Mouse (Mus musculus) ES-E14 (cell line): Measurements from ENCODE around the gene Pknox1.

Source experiments
- CHD2 ChIP-seq: IDR thresholded peaks from 2 replicates; pipeline ENCODE4 v1.6.1; 2014; ENCODE audit warnings: mild to moderate bottlenecking, low read depth, low read length, inconsistent platforms
- HCFC1 ChIP-seq: IDR thresholded peaks from 2 replicates; pipeline ENCODE4 v1.6.1; 2012; ENCODE audit warnings: low read length, inconsistent platforms, borderline replicate concordance; ENCODE audit not compliant: insufficient read depth
- MAFK ChIP-seq: IDR thresholded peaks from 2 replicates; pipeline ENCODE4 v1.6.1; 2014; ENCODE audit warnings: mild to moderate bottlenecking, low read depth, low read length, inconsistent platforms; ENCODE audit not compliant: insufficient read depth
- ZC3H11A ChIP-seq: IDR thresholded peaks from 2 replicates; pipeline ENCODE4 v1.6.1; 2012; ENCODE audit warnings: low read depth, mild to moderate bottlenecking, inconsistent platforms, low read length, borderline replicate concordance
- ZNF384 ChIP-seq: IDR thresholded peaks from 2 replicates; pipeline ENCODE4 v1.6.1; 2012; ENCODE audit warnings: low read depth, low read length, inconsistent platforms

DNA sequence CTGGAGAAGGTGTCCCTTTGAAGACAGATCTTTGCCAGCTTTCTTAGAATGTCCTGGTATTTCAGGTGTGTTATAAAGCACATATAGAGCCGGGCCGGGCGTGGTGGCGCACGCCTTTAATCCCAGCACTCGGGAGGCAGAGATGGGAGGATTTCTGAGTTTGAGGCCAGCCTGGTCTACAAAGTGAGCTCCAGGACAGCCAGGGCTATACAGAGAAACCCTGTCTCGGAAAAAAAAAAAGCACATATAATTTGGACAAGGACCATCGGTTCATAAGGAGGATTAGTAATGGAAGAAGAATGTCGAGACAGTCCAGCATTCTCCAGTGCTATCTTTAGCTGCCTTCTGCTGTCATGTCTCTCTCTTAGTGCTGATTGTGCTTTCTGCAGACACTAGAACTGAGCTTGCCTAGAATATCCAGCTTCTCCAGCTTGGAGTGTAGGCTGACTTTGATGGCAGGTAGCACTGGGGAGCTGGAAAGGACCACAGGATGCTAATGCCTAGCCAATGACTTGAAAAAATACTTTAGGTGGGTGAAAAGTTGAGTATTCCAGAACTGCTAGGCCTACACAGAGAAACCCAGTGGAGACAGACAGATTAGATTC is 5.9 kb downstream of the Pknox1 start:
- no peak for TF ChIP-seq CHD2
- no peak for TF ChIP-seq HCFC1
- no peak for TF ChIP-seq MAFK
- no peak for TF ChIP-seq ZC3H11A
- no peak for TF ChIP-seq ZNF384
